Mouse (Mus musculus): ENCODE data around the gene Rnf215.

DNA sequence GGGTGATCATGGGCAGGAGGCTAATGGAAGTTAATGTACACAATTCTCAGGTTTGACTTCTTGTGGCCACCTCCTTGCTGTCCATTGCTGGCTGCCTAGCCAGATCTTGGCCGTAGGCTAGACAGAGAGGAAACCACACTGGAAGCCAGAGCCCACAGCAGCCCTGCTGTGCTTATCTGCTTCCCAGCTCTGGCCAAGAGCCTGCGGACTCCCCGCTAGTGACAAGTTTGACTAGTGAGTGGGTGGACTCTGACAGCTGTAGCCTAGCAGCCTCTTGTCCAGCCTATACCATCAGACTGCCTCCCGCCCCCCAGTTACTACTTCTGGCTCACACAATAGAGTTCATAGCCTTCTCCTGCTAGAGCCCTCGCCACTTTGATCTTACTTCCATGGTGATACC lies 15.4 kb upstream of the Rnf215 start:
- TF ChIP-seq CTCF (IDR thresholded peaks at IDR 0.05; ENCODE audit: low read depth, low read length) (no peak), POLR2A (IDR thresholded peaks at IDR 0.05; ENCODE audit: extremely low read depth, insufficient read depth, low read length) (no peak)
